Comparison of ENCODE assay signal across 9 mouse cellular contexts in the genomic region with DNA sequence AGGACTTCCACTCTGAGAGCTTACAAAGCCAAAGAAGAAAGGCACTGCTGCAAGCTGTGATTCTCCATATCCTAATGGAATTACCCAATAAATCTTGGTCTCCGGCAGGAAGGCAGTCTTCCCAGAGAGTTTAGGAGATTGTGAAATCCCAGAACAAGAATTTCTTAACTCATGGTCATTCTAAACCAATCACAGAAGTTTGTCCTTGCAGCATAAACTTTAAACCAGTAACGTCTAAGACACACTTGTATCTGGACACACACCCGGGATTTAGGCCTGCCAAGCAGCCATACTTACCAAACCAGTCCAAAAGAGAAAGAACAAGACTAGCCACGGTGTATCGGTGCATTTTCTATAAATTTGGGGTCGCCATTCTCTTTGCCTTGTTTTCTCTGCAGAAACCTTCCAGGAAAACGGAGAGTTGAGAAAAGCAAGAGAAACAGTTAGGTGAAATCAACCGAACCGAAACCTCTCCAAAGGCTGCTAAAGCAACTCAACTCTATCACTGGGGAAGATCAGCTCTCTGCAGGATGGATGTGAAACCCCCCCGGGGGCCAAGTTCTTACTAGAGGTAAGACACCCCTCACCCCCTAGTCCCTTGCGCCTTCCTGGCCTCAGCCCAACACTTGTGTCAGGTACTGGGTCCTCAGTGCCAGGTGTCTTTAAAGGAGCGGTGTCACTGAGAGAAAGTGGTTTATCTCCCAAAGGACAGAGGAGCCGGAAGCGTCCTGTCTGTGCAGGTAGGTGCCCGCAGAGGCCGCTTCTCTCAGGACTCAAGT. TPM values are rescaled to one million over a fixed set of nuclear protein-coding genes. Genes with fewer than 3 reads are reported as not detected.
DNase-seq lines count a peak whose midpoint lies in the region; ATAC-seq and TF ChIP-seq lines count a peak whose summit lies in the region.
"Had no signal": no experiment of that assay in that cellular context is flagged by ENCODE, and none has a peak within 500 bp of the region (broad histone marks: within the 10 kb centered on the region; RNA-seq: fewer than 3 reads in every experiment).

No protein-coding gene starts in this region.

- peak; percentile 22 for TF ChIP-seq EP300 in lung, postnatal 0 days (IDR thresholded peaks at IDR 0.05)

- no peak for TF ChIP-seq POLR2A in embryonic fibroblast, embryonic 13.5 days (IDR thresholded peaks at IDR 0.05; ENCODE audit: low read depth, low read length)

- WGBS in heart, embryonic 10.5 days, result 46% methylated on average over 16 of the region's 16 CpGs
- 52% methylated on average over 16 of the region's 16 CpGs for WGBS in hindbrain, postnatal 0 days
- 21% methylated on average over 16 of the region's 16 CpGs for WGBS in lung, postnatal 0 days

- H3K4me1 ChIP-seq in heart, embryonic 10.5 days, result peaks cover 16% of the 10 kb centered on the region
- H3K4me1 ChIP-seq in embryonic fibroblast, embryonic 13.5 days (ENCODE audit: control insufficient read depth, insufficient read depth, low read length), result no peaks in the 10 kb centered on the region
- H3K4me1 ChIP-seq in hindbrain, postnatal 0 days (ENCODE audit: insufficient read depth, low read length), result no peaks in the 10 kb centered on the region
- H3K4me1 ChIP-seq in lung, postnatal 0 days (ENCODE audit: insufficient read depth, low read depth, low read length), result peaks cover 4% of the 10 kb centered on the region; the same call in 1 of the 2 replicates

- intact Hi-C loops in heart, postnatal 14 days (cut with DNase I), result loop anchor here (10.0 kb wide), 1 partner anchor 343 kb away; no protein-coding TSS in a partner anchor

- ATAC-seq in hindbrain, postnatal 0 days, result no peak
- peak; percentile 70 for ATAC-seq in lung, postnatal 0 days

- H3K4me3 ChIP-seq in heart, embryonic 10.5 days, result peak overlapping the region; percentile 62
- no peak overlapping the region for H3K4me3 ChIP-seq in embryonic fibroblast, embryonic 13.5 days (ENCODE audit: insufficient read depth, low read length)
- H3K4me3 ChIP-seq in hindbrain, postnatal 0 days (ENCODE audit: low read length), result peak overlapping the region; percentile 25
- peak overlapping the region; percentile 50 for H3K4me3 ChIP-seq in lung, postnatal 0 days (ENCODE audit: low read depth, low read length)

- H3K27me3 ChIP-seq in heart, embryonic 10.5 days (ENCODE audit: insufficient read depth, poor library complexity, severe bottlenecking), result peaks cover 46% of the 10 kb centered on the region
- no peaks in the 10 kb centered on the region for H3K27me3 ChIP-seq in hindbrain, postnatal 0 days (ENCODE audit: insufficient read depth, low read length)
- H3K27me3 ChIP-seq in lung, postnatal 0 days (replicated peaks; ENCODE audit: insufficient read depth, low read length), result no peaks in the 10 kb centered on the region

- no peaks in the 10 kb centered on the region for H3K9me3 ChIP-seq in heart, embryonic 10.5 days
- H3K9me3 ChIP-seq in hindbrain, postnatal 0 days (ENCODE audit: low read length), result no peaks in the 10 kb centered on the region
- H3K9me3 ChIP-seq in lung, postnatal 0 days (ENCODE audit: low read length), result no peaks in the 10 kb centered on the region
- H3K9me3 ChIP-seq: G1E had no signal

- H3K4me2 ChIP-seq in hindbrain, postnatal 0 days (ENCODE audit: low read depth, low read length), result peak overlapping the region; percentile 53
- peak overlapping the region; percentile 67 for H3K4me2 ChIP-seq in lung, postnatal 0 days (replicated peaks; ENCODE audit: low read depth, low read length)

- no peaks in the 10 kb centered on the region for H3K36me3 ChIP-seq in heart, embryonic 10.5 days
- H3K36me3 ChIP-seq in hindbrain, postnatal 0 days (ENCODE audit: insufficient read depth, low read length), result no peaks in the 10 kb centered on the region
- H3K36me3 ChIP-seq in lung, postnatal 0 days (ENCODE audit: insufficient read depth, low read length), result no peaks in the 10 kb centered on the region
- H3K36me3 ChIP-seq: G1E had no signal

- no peak overlapping the region for H3K9ac ChIP-seq in hindbrain, postnatal 0 days (replicated peaks; ENCODE audit: low read length)
- peak overlapping the region; percentile 66 for H3K9ac ChIP-seq in lung, postnatal 0 days (replicated peaks; ENCODE audit: low read depth)

- peak overlapping the region; percentile 78 for H3K27ac ChIP-seq in heart, embryonic 10.5 days
- H3K27ac ChIP-seq in embryonic fibroblast, embryonic 13.5 days (ENCODE audit: insufficient read depth, low read length), result peak overlapping the region; percentile 19; the same call in 1 of the 2 replicates
- no peak overlapping the region for H3K27ac ChIP-seq in hindbrain, postnatal 0 days
- peak overlapping the region; percentile 93 for H3K27ac ChIP-seq in lung, postnatal 0 days (ENCODE audit: low read length)

- TF ChIP-seq CTCF in embryonic fibroblast, embryonic 13.5 days (IDR thresholded peaks at IDR 0.05; ENCODE audit: borderline replicate concordance, insufficient read depth, low read length), result no peak
- no peak for TF ChIP-seq CTCF in hindbrain, postnatal 0 days (IDR thresholded peaks at IDR 0.05; ENCODE audit: low read depth)
- TF ChIP-seq CTCF in lung, postnatal 0 days (IDR thresholded peaks at IDR 0.05), result no peak

- no peak for DNase-seq in heart, embryonic 10.5 days (ENCODE audit: low spot score)
- no peak for DNase-seq in heart, postnatal 14 days
- DNase-seq in hindbrain, postnatal 0 days (ENCODE audit: low spot score), result no peak
- peak; percentile 97 for DNase-seq in lung, postnatal 0 days (ENCODE audit: low spot score)
- peak; percentile 31 for DNase-seq in yolk sac, embryonic 10.5 days (ENCODE audit: low spot score)
- no peak for DNase-seq in layer of hippocampus, adult 18-20 months (ENCODE audit: low spot score in 2 of 2)
- DNase-seq in embryo, embryonic 11 days, result no peak

RNA-seq across cellular contexts. Expression of a gene that starts 0.6 kb away (rescaled TPM):
- 1.1 and 1.3 TPM in 2 replicates for polyA plus RNA-seq in heart, embryonic 10.5 days (2016; fragmentation: Nextera tagmentation; extraction: Ambion mirVana)
- total RNA-seq in heart, postnatal 14 days (2021), result under 1 TPM; 0.10 to 0.24 TPM
- polyA plus RNA-seq in embryonic fibroblast, embryonic 13.5 days (2011; ENCODE audit: insufficient read length, low read depth, missing spikeins), result 0.70 TPM in 1 of 2 replicates, not detected in the other
- 0.14 and 0.68 TPM in 2 replicates for total RNA-seq in hindbrain, postnatal 0 days (2014; rRNA removed)
- 0.51 and 0.96 TPM in 2 replicates for polyA plus RNA-seq in hindbrain, postnatal 0 days (2015; fragmentation: Nextera tagmentation; extraction: Ambion mirVana)
- 45.4 and 48.7 TPM in 2 replicates for polyA plus RNA-seq in lung, postnatal 0 days (2015; fragmentation: Nextera tagmentation; extraction: Ambion mirVana)
- under 1 TPM in 1 of 2 experiments, not detected in 1; 0.13 TPM for total RNA-seq in layer of hippocampus, adult 18-20 months (2021)
- polyA plus RNA-seq: G1E had no signal

Comparison
In these comparisons a context has a peak if more than half of its experiments do, and no peak if none do; other contexts are left out.
1. DNase-seq: peak in lung, postnatal 0 days (single experiment) and yolk sac, embryonic 10.5 days (single experiment); none in heart, embryonic 10.5 days (single experiment), heart, postnatal 14 days (0 of 2), hindbrain, postnatal 0 days (single experiment), layer of hippocampus, adult 18-20 months (0 of 2) and embryo, embryonic 11 days (single experiment).
2. RNA of a gene that starts 0.6 kb away (polyA plus RNA-seq): 45.4 to 48.7 TPM in lung, postnatal 0 days; 1.1 to 1.3 TPM in heart, embryonic 10.5 days, 0.51 to 0.96 TPM in hindbrain, postnatal 0 days and 0.70 TPM in embryonic fibroblast, embryonic 13.5 days; every median in the first group is over 10 times any median in the second.